In genomic region chr1:175262341-175262740, GRCm38 (mm10) we compare ENCODE assay signal across 18 mouse cellular contexts.
DNase-seq lines count a peak whose midpoint lies in the region; ATAC-seq and TF ChIP-seq lines count a peak whose summit lies in the region.
"Had no signal": no experiment of that assay in that cellular context is flagged by ENCODE, and none has a peak within 500 bp of the region (broad histone marks: within the 10 kb centered on the region; RNA-seq: fewer than 3 reads in every experiment).

No protein-coding gene starts in this region.

- no peak for TF ChIP-seq CTCF in forebrain, postnatal 0 days (IDR thresholded peaks at IDR 0.05; ENCODE audit: low read depth)
- TF ChIP-seq CTCF in brain, embryonic 14.5 days (IDR thresholded peaks at IDR 0.05; ENCODE audit: borderline replicate concordance, extremely low read depth, insufficient read depth, insufficient read length) = no peak

- no peak overlapping the region for H3K4me2 ChIP-seq in forebrain, embryonic 15.5 days (replicated peaks)
- no peak overlapping the region for H3K4me2 ChIP-seq in forebrain, postnatal 0 days (ENCODE audit: low read depth)
- H3K4me2 ChIP-seq in midbrain, embryonic 12.5 days (replicated peaks) = no peak overlapping the region
- no peak overlapping the region for H3K4me2 ChIP-seq in midbrain, embryonic 11.5 days
- no peak overlapping the region for H3K4me2 ChIP-seq in midbrain, embryonic 16.5 days (ENCODE audit: low read length)
- H3K4me2 ChIP-seq in kidney, embryonic 14.5 days (replicated peaks; ENCODE audit: low read depth, low read length) = no peak overlapping the region
- H3K4me2 ChIP-seq: embryonic facial prominence, embryonic 13.5 days; heart, embryonic 12.5 days had no signal

- 0 out of 2 replicates have a peak, but pooled peaks have one; percentile 23 for ATAC-seq in forebrain, embryonic 15.5 days (replicated peaks)
- ATAC-seq in forebrain, postnatal 0 days = no peak
- ATAC-seq in midbrain, embryonic 12.5 days (ENCODE audit: low FRiP score, low read depth) = 0 out of 2 replicates have a peak, but pooled peaks have one; percentile 54
- no peak for ATAC-seq in midbrain, embryonic 11.5 days (ENCODE audit: low FRiP score)
- ATAC-seq in midbrain, embryonic 16.5 days = peak; percentile 51; the same call in 1 of the 2 replicates
- ATAC-seq in kidney, embryonic 14.5 days (ENCODE audit: low FRiP score, low TSS enrichment) = no peak
- ATAC-seq: inflammation-experienced regulatory T-cells, adult 6 months; intestine, postnatal 0 days had no signal

- H3K9ac ChIP-seq in forebrain, embryonic 15.5 days (replicated peaks) = no peak overlapping the region
- H3K9ac ChIP-seq in forebrain, postnatal 0 days = no peak overlapping the region
- no peak overlapping the region for H3K9ac ChIP-seq in midbrain, embryonic 12.5 days (replicated peaks)
- H3K9ac ChIP-seq in midbrain, embryonic 11.5 days (ENCODE audit: low read length) = no peak overlapping the region
- H3K9ac ChIP-seq in midbrain, embryonic 16.5 days (ENCODE audit: low read depth, low read length) = no peak overlapping the region
- no peak overlapping the region for H3K9ac ChIP-seq in kidney, embryonic 14.5 days (ENCODE audit: low read depth, low read length)
- H3K9ac ChIP-seq: embryonic facial prominence, embryonic 13.5 days; heart, embryonic 12.5 days had no signal

- H3K27me3 ChIP-seq in forebrain, embryonic 15.5 days = no peaks in the 10 kb centered on the region
- H3K27me3 ChIP-seq in forebrain, postnatal 0 days (ENCODE audit: insufficient read depth, low read length) = no peaks in the 10 kb centered on the region
- H3K27me3 ChIP-seq in midbrain, embryonic 12.5 days = no peaks in the 10 kb centered on the region
- no peaks in the 10 kb centered on the region for H3K27me3 ChIP-seq in midbrain, embryonic 11.5 days (ENCODE audit: control insufficient read depth, insufficient read depth, low read length)
- H3K27me3 ChIP-seq in midbrain, embryonic 16.5 days (ENCODE audit: control insufficient read depth, insufficient read depth, low read depth, low read length) = no peaks in the 10 kb centered on the region
- no peaks in the 10 kb centered on the region for H3K27me3 ChIP-seq in kidney, embryonic 14.5 days (ENCODE audit: control insufficient read depth, insufficient read depth, low read length)
- H3K27me3 ChIP-seq: embryonic facial prominence, embryonic 13.5 days; heart, embryonic 12.5 days had no signal

- H3K4me1 ChIP-seq in forebrain, embryonic 15.5 days = no peaks in the 10 kb centered on the region
- no peaks in the 10 kb centered on the region for H3K4me1 ChIP-seq in forebrain, postnatal 0 days (ENCODE audit: insufficient read depth)
- H3K4me1 ChIP-seq in midbrain, embryonic 12.5 days = no peaks in the 10 kb centered on the region
- no peaks in the 10 kb centered on the region for H3K4me1 ChIP-seq in midbrain, embryonic 11.5 days (ENCODE audit: control insufficient read depth, insufficient read depth, low read length)
- peaks cover 5% of the 10 kb centered on the region; the same call in 1 of the 2 replicates for H3K4me1 ChIP-seq in midbrain, embryonic 16.5 days (ENCODE audit: control insufficient read depth, insufficient read depth, low read length)
- no peaks in the 10 kb centered on the region for H3K4me1 ChIP-seq in kidney, embryonic 14.5 days (ENCODE audit: control insufficient read depth, insufficient read depth, low read length)
- H3K4me1 ChIP-seq: embryonic facial prominence, embryonic 13.5 days; heart, embryonic 12.5 days had no signal

- no peak for TF ChIP-seq POLR2A in brain, embryonic 14.5 days (IDR thresholded peaks at IDR 0.05; ENCODE audit: borderline replicate concordance, extremely low read depth, insufficient read depth, insufficient read length, poor library complexity, severe bottlenecking)

- H3K36me3 ChIP-seq in forebrain, embryonic 15.5 days = no peaks in the 10 kb centered on the region
- H3K36me3 ChIP-seq in forebrain, postnatal 0 days (ENCODE audit: insufficient read depth) = no peaks in the 10 kb centered on the region
- no peaks in the 10 kb centered on the region for H3K36me3 ChIP-seq in midbrain, embryonic 12.5 days
- no peaks in the 10 kb centered on the region for H3K36me3 ChIP-seq in midbrain, embryonic 11.5 days (ENCODE audit: control insufficient read depth, insufficient read depth, low read length)
- no peaks in the 10 kb centered on the region for H3K36me3 ChIP-seq in midbrain, embryonic 16.5 days (ENCODE audit: control insufficient read depth, insufficient read depth, low read length)
- H3K36me3 ChIP-seq in kidney, embryonic 14.5 days (ENCODE audit: control insufficient read depth, insufficient read depth, low read length) = no peaks in the 10 kb centered on the region
- H3K36me3 ChIP-seq: embryonic facial prominence, embryonic 13.5 days; heart, embryonic 12.5 days had no signal

- H3K9me3 ChIP-seq in forebrain, embryonic 15.5 days = no peaks in the 10 kb centered on the region
- H3K9me3 ChIP-seq in forebrain, postnatal 0 days (ENCODE audit: low read length) = no peaks in the 10 kb centered on the region
- H3K9me3 ChIP-seq in midbrain, embryonic 12.5 days = no peaks in the 10 kb centered on the region
- no peaks in the 10 kb centered on the region for H3K9me3 ChIP-seq in midbrain, embryonic 11.5 days (ENCODE audit: control insufficient read depth, low read length)
- H3K9me3 ChIP-seq in midbrain, embryonic 16.5 days (replicated peaks; ENCODE audit: control insufficient read depth, low read length, poor library complexity, severe bottlenecking) = no peaks in the 10 kb centered on the region
- H3K9me3 ChIP-seq in kidney, embryonic 14.5 days (ENCODE audit: control insufficient read depth, low read length) = no peaks in the 10 kb centered on the region
- H3K9me3 ChIP-seq: embryonic facial prominence, embryonic 13.5 days; heart, embryonic 12.5 days had no signal

- H3K4me3 ChIP-seq in forebrain, embryonic 15.5 days = no peak overlapping the region
- no peak overlapping the region for H3K4me3 ChIP-seq in forebrain, postnatal 0 days (ENCODE audit: low read depth, low read length)
- H3K4me3 ChIP-seq in midbrain, embryonic 12.5 days = no peak overlapping the region
- no peak overlapping the region for H3K4me3 ChIP-seq in midbrain, embryonic 11.5 days (ENCODE audit: low read depth, low read length)
- no peak overlapping the region for H3K4me3 ChIP-seq in midbrain, embryonic 16.5 days (ENCODE audit: low read depth, low read length)
- no peak overlapping the region for H3K4me3 ChIP-seq in kidney, embryonic 14.5 days (ENCODE audit: low read length)
- H3K4me3 ChIP-seq: embryonic facial prominence, embryonic 13.5 days; gastrocnemius, adult 2 months; heart, embryonic 12.5 days had no signal

- no peak overlapping the region for H3K27ac ChIP-seq in forebrain, embryonic 15.5 days (replicated peaks)
- no peak overlapping the region for H3K27ac ChIP-seq in forebrain, postnatal 0 days (ENCODE audit: low read depth, low read length)
- H3K27ac ChIP-seq in midbrain, embryonic 12.5 days (replicated peaks) = no peak overlapping the region
- H3K27ac ChIP-seq in midbrain, embryonic 11.5 days (ENCODE audit: low read depth, low read length) = no peak overlapping the region
- no peak overlapping the region for H3K27ac ChIP-seq in midbrain, embryonic 16.5 days (ENCODE audit: low read length)
- H3K27ac ChIP-seq in kidney, embryonic 14.5 days (ENCODE audit: low read depth, low read length) = no peak overlapping the region
- H3K27ac ChIP-seq: embryonic facial prominence, embryonic 13.5 days; gastrocnemius, adult 2 months had no signal

- DNase-seq in forebrain, postnatal 0 days = no peak
- no peak for DNase-seq in midbrain, embryonic 11.5 days (ENCODE audit: low spot score, missing footprints)
- DNase-seq in brain, embryonic 14.5 days (ENCODE audit: low read depth) = peak; percentile 66
- DNase-seq: adrenal gland, adult 2 months; adrenal gland, postnatal 25 days; cerebellum, adult 11 months; cerebellum, adult 8-10 months; cerebellum, postnatal 25 days; gastrocnemius, adult 2 months; gastrocnemius, postnatal 25 days had no signal

Comparison
In these comparisons a context has a peak if more than half of its experiments do, and no peak if none do; other contexts are left out.
1. ATAC-seq: peak in forebrain, embryonic 15.5 days (single experiment), midbrain, embryonic 12.5 days (single experiment) and midbrain, embryonic 16.5 days (single experiment); none in forebrain, postnatal 0 days (single experiment), midbrain, embryonic 11.5 days (single experiment) and kidney, embryonic 14.5 days (single experiment).